Mouse (Mus musculus) small intestine, adult 2 months (tissue): ENCODE measurements at regions not wholly inside any gene's neighbourhood (a gene's known extent, or its start where the extent isn't known, plus 50 kb on each side); places are given as distances from the start of the nearest gene placed in this dataset.

Experiments
- CTCF ChIP-seq: fragments of 200-500 bp; IDR thresholded peaks from 2 replicates; pipeline ENCODE4 v1.5.1; 2012; ENCODE audit warnings: low read depth, mild to moderate bottlenecking, control low read depth, inconsistent platforms, low read length, moderate library complexity, mixed read lengths; ENCODE audit not compliant: insufficient replicate concordance, insufficient read length; ENCODE audit errors: extremely low read depth
- POLR2A ChIP-seq: fragments of 200-500 bp; IDR thresholded peaks from 2 replicates; pipeline ENCODE4 v1.6.1; 2012; ENCODE audit warnings: low read depth, mild to moderate bottlenecking, control low read depth, inconsistent platforms, low read length, moderate library complexity

GRCm38 (mm10) chr9:113518482-113518881, 189.6 kb downstream of the Pdcd6ip start:
- TF ChIP-seq CTCF (no peak), POLR2A (no peak)
